Mouse (Mus musculus): ENCODE data around the gene Zmym3. TPM values are rescaled to one million over a fixed set of nuclear protein-coding genes. Genes with fewer than 3 reads are reported as not detected.
"Not testable (repeated sequence)": the region's sequence is repeated elsewhere in the genome, so short reads cannot be mapped to it uniquely, and the experiment has no call there.

Zmym3 gene
- total RNA-seq, 2 experiments from 2014 or later, result 7.0 to 11.1 TPM

GRCm38 (mm10) chrX:101377076-101377475 is 43.6 kb downstream of the Zmym3 start:
- intact Hi-C loops (cut with DNase I), result no loop called here
- no peak for DNase-seq

- no peak for DNase-seq
- intact Hi-C loops (cut with DNase I), result no loop called here
Measured at GRCm38 (mm10) chrX:101376190-101376968, 44.3 kb downstream of the Zmym3 start, which contains the start of gene Gjb1. Gjb1 (plus strand) TSS chrX:101376378.

- intact Hi-C loops (cut with DNase I), result no loop called here
- no peak for DNase-seq
Measured at GRCm38 (mm10) chrX:101372946-101373345, 47.7 kb downstream of the Zmym3 start.

DNA sequence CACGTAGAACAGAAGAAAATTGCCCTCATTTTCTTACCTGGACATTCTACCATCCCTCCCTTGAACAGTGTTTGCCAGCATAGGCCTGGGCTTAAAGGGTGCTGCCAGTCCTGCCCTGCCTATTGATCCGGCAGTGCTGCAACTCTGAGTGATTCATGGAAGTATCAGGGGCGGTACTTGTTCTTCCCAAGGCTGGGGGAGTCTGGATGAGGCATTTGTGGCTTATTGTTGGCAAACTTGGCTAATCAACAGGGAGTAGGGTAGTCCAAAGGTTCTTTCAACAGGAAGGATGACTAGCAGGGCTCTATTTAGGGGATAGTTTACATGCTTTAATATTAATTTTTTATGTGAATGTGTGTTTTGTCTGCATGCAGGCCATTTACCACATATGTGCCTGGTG is 50.1 kb downstream of the Zmym3 start:
- intact Hi-C loops (cut with DNase I), result no loop called here
- no peak for DNase-seq

GRCm38 (mm10) chrX:101369001-101369400 is 51.6 kb downstream of the Zmym3 start:
- no peak for DNase-seq
- intact Hi-C loops (cut with DNase I), result no loop called here

DNA sequence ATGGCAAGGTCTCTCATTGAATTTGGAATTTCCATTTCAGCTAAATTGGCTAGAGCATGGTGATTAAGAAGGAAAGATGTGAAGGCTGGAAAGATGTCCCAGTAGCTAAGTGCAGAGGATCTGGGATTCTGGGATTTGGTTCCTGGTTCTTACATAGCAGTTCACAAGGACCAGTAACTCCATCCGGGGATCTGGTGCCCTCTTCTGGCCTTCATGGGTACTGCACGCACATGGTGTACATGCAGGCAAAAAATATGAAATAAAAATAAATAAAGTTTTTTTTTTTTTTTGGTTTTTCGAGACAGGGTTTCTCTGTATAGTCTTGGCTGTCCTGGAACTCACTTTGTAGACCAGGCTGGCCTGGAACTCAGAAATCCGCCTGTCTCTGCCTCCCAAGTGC is 61.7 kb downstream of the Zmym3 start:
- intact Hi-C loops (cut with DNase I); DNase-seq: not testable (repeated sequence)

Other genes with a start within 250 kb of the Zmym3 start
- gene Snx12, start 198.3 kb downstream of the Zmym3 start, total RNA-seq (2021), result 10 to 100 TPM; 27.9 to 28.5 TPM
- 100 to 1,000 TPM in 1 of 2 experiments, 10 to 100 TPM in 1; 95.6 to 116 TPM for gene Foxo4, start 166.3 kb downstream of the Zmym3 start, total RNA-seq (2021)
- gene Gm614, start 156.9 kb downstream of the Zmym3 start, total RNA-seq (2021), result not detected
- gene Il2rg, start 152.6 kb downstream of the Zmym3 start, total RNA-seq (2021), result 1 to 10 TPM; 1.8 to 2.5 TPM
- gene Gm20489, start 151.8 kb downstream of the Zmym3 start, total RNA-seq (2021), result not detected
- gene Med12, start 146.8 kb downstream of the Zmym3 start, total RNA-seq (2021), result 10 to 100 TPM; 15.5 to 18.1 TPM
- gene Nlgn3, start 121.7 kb downstream of the Zmym3 start, total RNA-seq (2021), result under 1 TPM; 0.08 to 0.15 TPM
- under 1 TPM; 0.28 to 0.57 TPM for gene Gjb1, start 44.5 kb downstream of the Zmym3 start, total RNA-seq (2021)
- 10 to 100 TPM; 38.9 to 43.4 TPM for gene Nono, start 8.5 kb upstream of the Zmym3 start, total RNA-seq (2021)
- gene Itgb1bp2, start 28.2 kb upstream of the Zmym3 start, total RNA-seq (2021), result 100 to 1,000 TPM; 211 to 226 TPM
- gene Taf1, start 111.9 kb upstream of the Zmym3 start, total RNA-seq (2021), result 1 to 10 TPM; 5.8 to 8.2 TPM
- 10 to 100 TPM; 59.2 to 64.7 TPM for gene Ogt, start 219.2 kb upstream of the Zmym3 start, total RNA-seq (2021)